Mouse (Mus musculus) kidney, postnatal 4 days (tissue): ENCODE results near the gene Pald1.

Experiments used
- DNase-seq, 2 experiments: peaks; one replicate each; pipeline ENCODE4 v3.0.0; 2021; ENCODE audit warnings: mixed read lengths in 2 of 2

Gene Pald1

DNA sequence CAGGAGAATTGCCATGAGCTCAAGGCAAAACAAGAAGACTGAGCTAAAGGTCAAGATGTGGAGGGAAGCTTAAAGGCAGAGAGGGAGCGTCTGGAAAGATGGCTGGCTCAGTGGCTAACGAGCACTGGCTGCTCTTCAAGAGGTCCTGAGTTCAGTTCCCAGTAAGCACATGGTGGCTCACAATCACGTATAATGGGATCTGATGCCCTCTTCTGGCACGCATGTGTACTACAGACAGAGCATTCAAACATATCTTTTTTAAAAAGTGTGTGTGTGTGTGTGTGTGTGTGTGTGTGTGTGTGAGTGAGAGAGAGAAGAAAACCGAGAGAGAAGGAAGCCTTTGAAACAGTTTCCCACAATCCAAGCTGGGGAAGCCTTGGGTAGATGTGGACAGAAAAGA lies 19.1 kb upstream of the Pald1 start:
- peak in 1 of 2 experiments; percentile 36 for DNase-seq

DNA sequence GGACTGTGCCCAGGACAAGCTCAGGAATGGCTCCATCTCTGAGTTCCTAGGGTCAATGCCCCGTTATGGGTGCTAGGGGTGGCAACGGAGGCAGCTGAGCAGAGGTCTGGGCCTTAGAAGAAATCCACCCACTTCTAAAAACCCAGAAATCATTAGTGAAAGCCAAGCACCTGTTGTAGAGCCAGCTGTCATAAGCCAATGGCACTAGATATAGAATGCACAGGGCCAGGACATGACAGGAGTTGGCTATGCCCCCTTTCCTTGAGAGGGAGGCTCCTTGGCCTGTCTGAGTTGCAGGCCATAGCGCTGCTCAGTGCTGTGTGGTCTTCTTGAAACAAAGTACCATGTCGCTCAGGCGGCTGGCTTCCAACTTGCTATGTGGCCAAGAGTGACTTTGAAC lies 17.1 kb upstream of the Pald1 start:
- DNase-seq: no peak

DNA sequence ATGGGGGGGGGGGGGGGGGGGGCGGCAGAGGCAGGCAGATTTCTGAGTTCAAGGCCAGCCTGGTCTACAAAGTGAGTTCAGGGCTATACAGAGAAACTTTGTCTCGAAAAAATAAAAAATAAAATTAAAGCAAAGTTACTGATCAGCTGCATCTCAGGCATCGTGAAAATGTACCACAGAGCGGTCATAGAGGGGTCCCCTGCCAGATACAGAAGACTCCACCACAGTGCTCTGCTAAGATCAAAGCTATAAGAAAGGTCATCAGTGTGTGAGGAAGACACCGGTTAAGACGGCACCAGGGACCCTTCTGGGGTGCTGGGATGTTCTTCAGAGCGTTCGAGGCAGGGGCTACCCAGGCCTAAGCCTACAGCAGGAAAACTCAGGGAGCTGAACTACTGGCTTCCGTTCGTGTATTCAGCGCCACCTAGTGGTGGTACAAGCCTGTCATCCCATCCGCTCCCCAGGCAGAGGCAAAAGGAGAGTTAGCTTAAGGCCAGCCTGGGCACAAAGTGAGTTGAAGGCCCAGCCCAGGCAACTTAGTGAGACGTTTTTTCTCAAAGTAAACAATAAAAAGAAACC lies 15.9 kb upstream of the Pald1 start:
- peak; percentile 78 to 83 for DNase-seq

DNA sequence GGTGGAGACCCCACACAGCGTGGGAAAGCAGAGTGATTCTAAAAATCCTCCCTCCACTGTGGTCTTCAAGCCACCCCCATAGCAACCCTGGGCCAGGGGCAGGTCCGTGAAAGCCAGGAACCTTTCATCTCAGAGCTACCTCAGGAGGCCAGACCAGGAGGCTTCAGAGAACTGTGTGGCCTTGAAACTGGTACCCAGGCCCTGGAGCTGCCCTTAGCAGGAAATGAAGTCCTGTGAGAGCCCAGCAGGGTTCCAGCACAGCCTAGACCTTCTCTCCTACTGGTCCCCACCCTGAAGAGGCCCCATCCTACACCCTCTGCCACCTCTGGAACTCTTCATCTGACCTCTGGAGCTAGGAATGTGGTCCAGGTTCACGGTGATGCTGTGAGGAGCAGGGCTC lies 14.8 kb upstream of the Pald1 start:
- no peak for DNase-seq

DNA sequence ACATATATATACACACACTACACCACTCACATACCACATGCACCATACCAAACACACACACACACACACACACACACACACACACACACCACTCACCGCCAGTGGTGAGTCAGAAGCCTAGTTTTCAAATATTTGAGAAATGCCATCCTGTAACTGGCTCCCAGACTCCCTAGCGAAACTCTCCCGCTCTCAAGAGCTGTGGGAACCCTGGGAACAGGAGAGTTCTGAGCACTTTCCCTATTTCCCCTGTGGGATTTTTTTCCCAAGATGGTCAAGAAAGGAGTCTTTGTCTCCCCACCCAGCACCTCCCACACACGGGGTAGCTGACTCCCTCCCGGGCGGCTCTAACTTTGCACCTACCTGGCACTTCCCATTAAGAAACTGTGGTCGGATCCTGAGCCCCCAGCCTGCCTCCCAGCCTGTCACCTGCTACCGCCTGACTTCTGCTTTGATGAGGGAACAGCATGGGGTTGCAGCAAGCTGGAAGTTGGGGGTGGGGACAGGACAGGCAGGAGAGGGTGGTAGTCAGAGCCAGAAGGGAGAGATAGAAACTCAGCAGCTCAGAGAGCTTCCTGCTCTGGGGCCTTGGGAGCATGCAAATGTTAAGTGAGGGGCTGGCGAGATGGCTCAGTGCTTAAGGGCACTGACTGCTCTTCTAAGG lies 11.3 kb upstream of the Pald1 start:
- DNase-seq: no peak

DNA sequence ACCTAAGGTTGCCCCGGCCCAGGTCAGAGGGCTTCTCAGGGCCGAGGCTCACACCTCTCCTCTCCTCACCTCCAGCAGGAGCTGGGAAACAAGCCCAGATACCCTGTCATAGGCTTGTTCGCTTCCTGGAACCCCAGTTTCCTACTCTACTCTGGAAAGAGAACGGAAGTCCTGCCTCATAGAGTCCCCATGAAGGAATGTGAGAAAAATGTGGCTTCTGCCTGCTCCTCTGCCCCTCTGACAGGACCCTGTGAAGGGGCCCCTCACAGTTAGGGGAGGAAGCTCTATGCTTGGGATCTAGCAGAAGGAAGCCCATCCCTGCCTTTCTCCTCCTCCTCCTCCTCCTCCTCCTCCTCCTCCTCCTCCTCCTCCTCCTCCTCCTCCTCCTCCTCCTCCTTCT lies 9.3 kb upstream of the Pald1 start:
- no peak for DNase-seq

DNA sequence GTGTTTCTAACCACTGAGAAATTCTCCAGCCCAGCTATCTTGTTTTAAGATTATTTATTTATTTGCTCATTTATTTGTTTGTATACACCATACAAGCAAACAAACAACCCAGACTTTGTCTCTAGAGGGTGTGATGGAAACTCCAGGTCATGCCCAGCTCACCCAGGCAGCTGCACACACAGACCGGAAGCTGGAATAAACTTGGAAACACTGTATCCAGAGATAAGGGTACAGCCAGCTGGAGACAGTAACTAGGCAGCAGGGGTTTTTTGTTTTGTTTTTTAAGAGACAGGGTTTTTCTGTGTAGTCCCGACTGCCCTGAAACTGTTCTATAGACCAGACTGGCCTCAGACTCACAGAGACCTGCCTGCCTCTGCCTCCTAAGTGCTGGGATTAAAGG lies 6.8 kb upstream of the Pald1 start:
- no peak for DNase-seq

DNA sequence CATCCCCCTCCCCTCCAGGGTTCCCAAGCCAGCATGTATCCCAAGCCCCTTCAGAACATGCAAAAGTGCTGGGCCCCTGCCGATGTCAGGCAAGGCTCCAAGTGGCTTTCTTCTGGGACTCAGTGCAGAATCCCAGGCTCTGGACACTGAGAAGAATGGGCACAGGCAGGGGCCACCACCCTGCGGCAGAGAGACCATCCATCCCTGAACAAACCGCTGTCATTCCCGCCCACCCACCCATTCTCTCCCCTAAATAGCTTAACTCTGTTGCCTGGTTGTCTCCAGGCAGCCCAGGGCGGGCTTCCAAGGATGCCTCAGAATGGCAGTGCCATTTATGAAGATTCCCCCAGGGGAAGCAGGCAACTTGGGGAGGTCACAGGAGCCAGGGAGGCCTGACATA lies 5.7 kb upstream of the Pald1 start:
- no peak for DNase-seq

DNA sequence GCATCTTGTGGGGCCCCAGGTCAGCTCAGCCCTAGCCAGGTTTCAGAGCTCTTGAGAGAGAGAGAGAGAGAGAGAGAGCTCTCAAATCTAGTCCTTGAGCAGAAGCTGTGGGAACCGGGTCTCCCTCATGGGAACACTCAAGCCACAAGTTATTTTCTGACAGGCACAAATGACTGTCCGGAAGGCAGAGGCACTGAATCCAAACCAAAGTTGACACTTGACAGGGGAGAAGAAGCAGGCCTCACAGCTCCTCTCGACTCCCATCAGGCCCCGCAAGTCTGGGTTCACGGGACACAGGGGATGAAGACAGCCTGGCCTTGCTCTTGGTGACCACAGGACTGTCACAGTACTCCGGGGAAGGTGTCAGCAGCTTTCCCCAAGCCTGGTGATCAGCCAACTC lies 3.0 kb upstream of the Pald1 start:
- peak; percentile 32 to 43 for DNase-seq

DNA sequence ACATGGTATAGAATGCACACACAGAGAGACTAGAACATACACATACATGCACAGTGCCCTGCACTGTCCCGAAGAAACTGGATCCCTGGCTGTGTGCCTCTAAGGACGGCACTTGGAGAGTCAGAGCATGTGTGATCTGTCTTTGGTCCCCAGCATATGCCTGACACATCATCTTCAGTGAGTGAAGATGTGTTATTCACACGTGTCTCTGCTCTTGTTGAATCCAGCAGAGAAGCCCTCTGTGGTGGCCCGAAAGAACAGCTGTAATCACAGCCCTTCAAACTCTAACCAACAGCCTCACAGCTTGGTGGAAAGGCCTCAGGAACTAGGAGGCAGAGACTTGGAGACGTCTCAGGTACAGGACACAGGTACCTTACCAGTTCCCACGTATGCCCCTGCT lies 1.8 kb upstream of the Pald1 start:
- DNase-seq: no peak

DNA sequence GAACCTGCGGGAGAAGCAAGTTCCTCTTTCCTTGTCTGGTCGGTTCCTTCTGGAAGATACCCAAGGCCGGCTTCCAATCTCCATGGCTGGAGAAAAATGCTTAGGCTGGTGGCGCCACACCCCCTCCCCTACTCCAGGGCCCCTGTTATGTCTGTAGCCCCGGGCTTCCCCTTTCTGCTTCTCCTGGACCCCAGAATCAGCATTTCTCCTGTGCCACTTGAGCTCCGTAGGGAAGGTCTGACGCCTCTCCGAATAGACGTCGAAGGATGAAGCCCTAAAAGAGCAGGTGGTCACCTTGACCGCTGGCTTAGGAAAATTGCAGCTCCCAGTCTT lies 351 bp upstream of the Pald1 start:
- DNase-seq: no peak

DNA sequence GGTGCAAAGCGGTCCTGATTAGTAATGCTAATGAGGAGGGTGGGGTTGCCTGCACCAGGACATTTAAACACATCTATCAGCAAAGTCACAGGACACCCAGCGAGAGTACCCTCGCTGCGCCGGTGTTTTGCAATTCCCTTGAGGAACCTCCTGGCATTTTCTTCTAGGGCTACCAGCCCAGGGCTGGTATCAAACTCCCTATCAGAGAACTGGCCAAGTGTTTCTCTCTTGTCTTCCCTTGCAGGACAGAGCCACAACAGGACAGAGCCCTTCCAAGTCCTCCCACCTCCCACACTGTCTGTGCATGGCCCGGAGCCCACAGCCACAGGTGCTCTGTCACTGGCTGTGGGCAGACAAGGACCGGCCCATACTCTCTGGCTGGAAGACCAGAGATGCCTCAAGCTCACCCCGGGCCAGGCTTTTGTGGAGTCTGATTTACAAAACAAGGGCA lies 1.0 kb downstream of the Pald1 start:
- peak in 1 of 2 experiments; percentile 45 for DNase-seq

DNA sequence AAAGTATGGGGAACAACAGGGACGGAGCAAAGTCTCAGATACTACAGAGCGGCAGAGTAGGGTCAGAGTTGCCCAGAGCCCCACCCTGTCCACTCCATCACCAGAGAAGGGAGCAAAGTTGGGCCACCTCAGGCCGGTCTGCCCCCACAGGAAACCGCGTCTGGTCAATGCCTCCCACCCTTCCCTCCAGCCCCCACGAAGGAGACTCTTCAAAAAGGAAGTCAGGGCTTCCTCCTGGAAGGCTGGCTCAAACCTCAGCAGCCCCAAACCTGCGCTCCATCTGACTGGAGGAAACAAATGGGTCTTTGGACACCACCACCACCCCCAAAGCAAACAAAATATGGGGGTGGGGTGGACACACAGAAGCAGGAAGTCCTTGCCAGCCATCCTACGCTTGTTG lies 1.5 kb downstream of the Pald1 start:
- peak; percentile 36 to 57 for DNase-seq

DNA sequence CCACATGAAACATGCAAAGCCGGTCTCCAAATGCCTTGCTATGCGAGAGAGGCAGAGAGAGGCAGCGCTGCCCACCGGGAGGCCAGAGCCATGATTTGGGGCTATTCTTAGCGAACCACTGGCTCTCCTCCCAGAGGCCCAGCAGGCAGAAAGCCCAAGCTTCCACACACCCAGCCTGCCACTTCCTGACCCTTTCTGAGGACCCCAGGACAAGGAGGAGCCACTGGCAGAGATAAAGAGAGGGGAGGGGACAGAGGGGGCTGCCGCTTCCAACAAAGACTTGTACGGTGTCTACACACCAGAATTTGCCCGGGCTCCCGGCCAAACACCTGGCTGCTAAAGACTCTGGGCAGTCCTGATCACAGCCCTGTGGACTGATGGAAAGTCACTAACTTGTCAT lies 3.1 kb downstream of the Pald1 start:
- DNase-seq: peak; percentile 61 to 64

DNA sequence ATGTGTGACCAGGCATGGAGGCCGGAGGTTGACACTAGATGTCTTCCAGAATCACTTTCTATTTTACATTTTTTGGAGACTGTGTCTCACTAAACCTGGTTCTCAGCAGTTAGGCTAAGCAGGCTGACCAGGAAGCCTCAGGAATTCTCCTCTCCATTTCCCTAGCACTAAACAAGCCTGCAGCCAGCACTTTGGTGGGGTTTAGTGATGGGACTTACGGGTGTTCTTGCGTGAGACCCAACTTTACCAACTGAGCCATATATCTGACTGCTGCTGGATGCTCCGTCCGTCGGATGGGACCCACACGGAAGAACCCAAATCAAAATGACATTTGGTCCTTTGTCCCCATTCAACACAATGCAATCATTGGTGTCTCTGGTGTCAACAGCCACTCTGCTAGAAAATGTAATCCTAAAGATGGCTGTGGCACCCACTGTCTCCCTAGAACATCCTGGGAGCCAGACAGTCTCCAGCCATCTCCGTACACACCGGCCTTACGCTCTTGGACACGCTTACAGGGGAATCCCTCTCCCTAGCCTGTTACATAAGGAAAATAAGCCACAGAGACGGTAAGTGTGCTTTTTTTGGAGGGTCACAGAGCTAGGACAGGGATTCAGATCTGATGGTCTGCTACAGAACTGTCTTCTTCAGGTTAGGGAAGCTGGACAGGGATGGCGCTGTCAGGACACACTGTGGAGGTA lies 3.8 kb downstream of the Pald1 start:
- DNase-seq: no peak

DNA sequence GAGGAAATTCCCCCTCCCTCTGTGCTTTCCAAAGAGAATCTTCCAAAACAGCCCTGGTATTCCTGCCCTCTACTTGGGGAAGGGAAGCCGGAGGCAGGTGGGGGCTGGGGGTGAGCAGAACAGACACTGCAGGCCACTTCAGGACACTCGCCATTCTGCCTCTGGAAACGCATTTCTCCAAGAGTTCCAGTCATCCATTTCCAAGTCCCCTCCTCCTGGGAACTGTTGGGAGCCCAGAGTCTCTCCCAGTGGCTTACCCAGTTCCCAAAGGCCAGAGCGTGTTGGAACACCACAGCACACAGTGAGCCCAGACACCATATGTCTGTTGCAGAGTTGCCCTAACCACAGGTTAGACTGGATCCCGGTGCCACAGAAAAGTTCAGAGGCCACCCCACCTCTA lies 4.6 kb downstream of the Pald1 start:
- DNase-seq: no peak

DNA sequence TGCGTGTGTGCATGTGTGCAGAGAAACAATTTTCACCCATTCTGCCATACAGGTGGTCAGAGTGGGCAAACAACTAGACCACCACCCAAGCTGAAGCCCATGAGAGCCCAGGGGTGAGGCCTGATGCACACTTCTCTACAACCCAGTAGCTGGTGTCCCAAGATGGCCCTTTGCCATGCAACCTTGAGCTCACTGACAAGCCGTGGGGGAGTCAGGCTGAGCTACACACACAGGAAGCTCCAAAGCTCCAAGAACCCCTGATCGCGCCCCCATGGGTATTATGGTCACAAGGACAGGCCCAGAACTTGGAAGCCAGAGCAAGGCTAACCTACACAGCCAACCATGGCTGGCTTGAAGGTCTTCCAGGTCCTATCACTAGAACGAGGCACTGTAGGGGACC lies 5.3 kb downstream of the Pald1 start:
- DNase-seq: no peak

DNA sequence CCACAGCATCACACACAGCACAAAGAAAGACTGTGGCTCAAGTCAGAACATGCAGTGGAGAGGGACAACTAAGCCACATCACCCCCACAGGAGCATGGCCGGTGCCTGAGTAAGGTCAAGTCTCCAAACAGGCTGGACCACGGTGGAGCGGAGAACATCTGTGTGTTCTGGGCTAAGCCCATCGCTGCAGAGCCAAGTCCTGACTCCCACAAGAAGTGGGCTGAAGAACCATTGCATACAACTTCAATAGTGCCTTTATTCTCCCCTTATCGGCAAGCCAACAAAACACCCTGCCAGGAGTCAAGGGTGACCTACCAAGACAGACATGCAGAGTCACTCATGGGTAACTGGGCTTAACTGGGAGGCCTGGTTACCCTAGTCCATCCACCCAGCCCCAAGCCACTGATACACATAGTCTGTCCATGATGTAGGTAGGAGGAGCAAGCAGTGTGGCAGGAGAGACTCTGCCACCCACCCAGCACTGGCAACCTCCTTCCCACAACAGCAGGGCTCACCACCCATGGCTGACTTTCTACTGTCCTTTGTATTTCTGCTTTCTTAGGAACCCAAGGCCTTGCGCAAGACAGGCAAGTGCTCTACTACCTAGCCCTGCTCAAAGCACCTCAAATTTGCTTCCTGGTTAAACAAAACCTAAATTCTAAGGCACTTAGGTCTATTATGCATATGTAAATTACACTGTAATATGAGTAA lies 8.4 kb downstream of the Pald1 start:
- DNase-seq: no peak

DNA sequence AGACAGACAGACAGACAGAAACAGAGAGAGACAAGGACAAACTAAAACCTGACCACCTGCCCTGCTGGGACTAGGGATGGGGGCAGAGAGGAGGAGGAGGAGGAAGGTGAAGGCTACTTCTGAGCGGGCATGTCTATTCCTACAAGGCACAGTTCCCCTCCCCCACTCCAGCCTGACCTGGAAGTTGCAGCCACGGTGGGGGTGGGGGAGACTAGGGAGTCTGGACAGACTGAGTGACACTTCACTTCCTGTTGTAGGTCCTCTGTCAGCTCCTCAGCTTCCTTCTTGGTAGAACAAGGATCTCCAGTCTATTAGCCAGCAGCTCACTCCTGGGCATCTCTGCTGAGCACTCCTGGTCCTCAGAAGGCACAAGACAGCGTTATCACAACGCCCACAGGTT lies 9.3 kb downstream of the Pald1 start:
- peak; percentile 70 to 79 for DNase-seq

DNA sequence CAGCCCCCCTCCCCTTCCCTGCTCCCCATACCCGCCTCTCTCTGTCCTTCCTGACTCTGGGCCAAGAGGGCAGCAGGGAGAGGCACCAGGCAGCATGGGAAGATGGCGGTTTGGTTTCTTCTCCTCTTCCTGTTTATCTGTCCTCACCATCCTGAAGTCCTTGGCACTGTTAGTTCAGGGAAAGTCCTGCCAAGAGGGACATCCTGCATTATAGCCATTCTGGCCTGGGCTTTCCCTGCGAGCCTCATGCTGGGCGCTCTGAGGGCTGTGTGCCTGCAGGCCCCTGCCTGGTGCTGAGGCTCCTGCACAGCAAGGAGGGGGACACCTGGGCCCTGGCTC lies 10.8 kb downstream of the Pald1 start:
- DNase-seq: no peak

DNA sequence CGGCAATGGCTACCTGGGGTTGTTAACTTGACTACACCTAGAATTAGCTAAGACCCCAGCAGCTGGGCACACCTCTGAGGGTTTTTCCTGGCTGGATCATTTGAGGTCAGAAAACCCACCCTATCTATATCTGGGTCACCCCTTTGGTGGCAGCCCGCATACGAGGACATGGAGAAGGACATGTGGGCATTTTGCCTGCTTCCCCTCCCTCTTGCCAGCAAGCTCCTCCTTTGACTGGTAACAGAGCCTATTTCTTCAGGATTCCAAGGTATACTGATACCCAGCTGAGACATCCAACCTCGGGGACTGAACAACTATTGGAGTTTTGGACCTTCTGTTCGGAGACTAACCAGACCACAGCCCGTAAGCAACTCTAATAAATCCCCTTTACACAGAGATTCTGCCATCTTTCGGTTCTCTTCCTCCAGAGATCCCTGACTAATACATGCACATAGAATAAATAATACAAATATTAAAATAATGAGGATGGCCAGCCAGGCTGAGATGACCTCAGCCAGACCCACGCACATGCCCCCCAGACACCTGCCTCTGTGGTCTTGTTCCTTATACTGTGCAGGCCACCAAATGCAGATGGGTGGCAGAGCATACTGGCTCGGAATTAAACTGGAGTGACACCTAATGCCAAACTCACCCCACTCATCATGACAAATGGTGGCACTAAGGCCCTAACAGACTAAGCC lies 11.3 kb downstream of the Pald1 start:
- no peak for DNase-seq

DNA sequence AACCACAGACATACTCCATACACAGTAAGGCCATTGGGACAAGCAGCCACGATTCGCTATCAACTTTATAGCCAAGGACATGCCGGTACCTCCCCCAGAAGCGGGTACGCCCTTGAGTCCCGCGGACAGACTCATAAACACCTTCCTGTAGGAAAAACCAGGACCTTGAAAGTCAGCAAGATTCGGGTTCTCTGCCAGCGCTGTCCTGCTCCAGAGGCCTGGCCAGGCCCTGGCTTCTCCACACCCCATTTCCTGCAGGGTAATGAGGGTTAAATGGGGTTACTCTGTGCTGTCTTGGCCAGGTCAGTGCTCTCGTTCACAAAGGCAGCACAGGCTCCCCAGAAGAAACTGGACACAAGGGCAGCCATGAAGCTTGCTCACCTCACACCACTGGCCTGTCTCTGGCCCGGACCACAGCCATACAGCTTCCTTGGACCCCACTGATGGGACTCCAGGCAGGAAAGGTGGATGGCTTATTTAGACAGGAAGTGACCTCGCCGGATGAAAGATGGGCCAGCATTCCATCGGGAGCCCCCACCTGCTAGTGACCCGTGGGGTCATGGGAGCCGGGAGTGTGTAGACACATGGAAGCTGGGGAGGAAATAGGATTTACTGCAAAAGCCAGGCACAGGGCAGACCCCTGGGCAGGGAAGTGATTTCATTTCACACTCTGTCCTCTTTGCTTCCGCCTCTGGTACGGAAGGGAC lies 12.9 kb downstream of the Pald1 start:
- peak; percentile 63 to 73 for DNase-seq

DNA sequence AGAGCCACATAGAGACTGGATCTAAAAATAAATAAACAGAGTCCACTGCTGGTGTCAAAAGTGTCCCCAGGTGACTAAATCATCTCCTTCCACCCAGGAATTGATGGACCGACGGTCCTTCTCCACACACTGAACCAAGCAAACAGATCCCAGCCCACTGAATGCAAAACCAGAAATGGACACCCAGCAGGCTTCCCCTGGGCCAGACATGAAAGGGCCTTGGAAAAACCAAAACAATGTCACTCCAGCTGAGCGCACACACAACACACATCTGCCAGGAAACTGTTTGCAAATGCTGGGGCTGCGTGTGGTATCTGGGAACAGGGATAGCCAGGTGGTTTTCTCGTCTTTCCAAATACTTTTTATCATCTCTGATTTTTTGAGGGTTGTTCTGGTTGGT lies 13.6 kb downstream of the Pald1 start:
- no peak for DNase-seq
